Mouse (Mus musculus) kidney, postnatal 4 days (tissue): ENCODE data around the gene Grin1.
A peak's percentile ranks its signal among the peaks of the same experiment; 100 is the strongest.

Experiments used
- DNase-seq, 2 experiments: peaks; one replicate each; pipeline ENCODE4 v3.0.0; 2021; ENCODE audit warnings: mixed read lengths in 2 of 2

Grin1 gene

DNA sequence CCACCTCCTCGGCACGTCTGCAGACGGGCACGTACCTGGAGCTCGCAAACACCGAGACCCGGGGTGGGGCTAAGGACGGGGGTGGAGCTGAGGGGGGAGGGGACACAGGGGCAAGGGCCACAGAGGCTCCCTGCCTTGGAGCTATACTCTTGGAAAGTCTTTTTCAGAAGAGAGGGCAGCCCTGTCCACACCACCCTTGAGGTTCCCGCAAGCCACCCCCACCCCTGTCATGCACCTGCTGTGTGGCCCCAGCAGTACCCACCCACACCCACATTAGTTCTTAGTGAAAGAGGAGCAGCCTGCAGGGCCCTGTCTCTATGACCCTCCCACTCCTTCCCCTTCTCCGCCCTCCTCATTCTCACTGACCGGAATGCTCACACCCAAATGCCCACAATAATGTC is 7.5 kb downstream of the Grin1 start:
- no peak for DNase-seq

DNA sequence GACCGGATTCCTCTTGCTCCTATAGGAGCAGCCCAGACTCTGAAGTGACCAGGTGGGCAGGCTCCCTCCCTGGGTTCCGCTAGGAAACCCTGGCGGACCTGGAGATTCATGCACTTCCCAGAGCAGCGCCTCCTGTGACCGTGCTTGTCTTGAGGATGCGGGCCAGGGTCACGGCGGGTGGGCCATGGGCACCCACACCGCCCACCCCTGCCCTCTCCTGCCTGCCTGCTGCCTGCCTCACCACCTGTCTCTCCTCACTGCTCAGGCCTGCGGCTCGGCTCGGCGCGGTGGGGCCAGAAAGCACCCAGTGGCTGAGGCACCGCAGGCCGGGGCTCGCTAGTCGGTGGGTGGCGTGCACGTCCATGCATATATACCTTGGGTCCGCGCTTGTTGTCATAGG is 8.0 kb downstream of the Grin1 start:
- no peak for DNase-seq

DNA sequence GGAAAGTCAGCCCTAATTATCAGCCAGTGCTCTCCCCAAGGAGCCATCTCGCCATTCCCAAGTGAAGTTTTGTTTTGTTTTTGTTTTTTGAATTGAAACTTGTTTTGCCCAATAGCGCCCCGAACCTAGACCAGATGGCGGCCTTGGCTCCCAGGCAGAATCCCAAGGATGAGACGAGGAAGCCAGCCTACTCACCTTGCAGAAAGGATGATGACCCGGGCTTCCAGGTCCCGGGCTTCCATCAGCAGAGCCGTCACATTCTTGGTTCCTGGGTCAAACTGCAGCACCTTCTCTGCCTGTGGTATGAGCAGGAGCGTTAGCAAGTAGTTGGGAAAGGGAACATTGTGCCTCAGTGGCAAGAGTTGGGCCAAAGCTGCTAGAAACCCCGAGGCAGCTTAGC is 8.8 kb downstream of the Grin1 start:
- DNase-seq: no peak

GRCm38 (mm10) chr2:25305587-25306359 is 13.2 kb downstream of the Grin1 start:
- DNase-seq: no peak

GRCm38 (mm10) chr2:25304657-25305541 is 14.1 kb downstream of the Grin1 start:
- DNase-seq: peak; percentile 53 to 68

DNA sequence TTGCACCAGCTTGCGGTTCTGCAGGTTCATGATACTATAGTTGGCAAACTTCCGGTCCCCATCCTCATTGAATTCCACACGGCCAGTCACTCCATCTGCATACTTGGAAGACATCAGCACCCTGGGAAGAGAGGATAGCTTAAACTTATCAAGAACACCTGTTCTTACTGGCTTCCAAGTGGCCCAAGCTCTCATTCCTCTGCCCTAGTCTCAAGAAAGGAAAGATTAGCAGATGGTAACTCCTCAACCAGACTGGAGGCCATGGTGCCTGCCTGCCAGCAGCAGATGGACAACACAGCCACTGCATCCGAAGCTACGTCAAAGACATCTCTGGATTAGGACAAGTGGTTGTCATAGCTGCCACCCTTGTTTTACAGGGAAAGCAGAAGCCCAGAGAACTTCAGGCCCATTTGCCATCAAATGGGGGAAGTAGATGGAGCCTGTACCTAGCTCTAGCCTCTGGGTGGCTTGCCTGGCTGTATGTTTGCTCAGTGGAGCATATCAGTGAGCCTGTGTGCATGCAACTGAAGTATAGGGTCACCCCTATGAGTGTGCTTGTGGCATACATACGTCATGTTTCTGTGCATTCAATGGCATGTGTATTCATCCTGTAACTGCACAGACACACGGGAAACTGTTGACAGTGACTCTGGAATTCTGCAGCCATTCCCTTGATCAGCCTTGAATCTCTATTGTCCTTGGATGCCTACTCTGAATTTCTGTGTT is 14.9 kb downstream of the Grin1 start:
- DNase-seq: no peak

DNA sequence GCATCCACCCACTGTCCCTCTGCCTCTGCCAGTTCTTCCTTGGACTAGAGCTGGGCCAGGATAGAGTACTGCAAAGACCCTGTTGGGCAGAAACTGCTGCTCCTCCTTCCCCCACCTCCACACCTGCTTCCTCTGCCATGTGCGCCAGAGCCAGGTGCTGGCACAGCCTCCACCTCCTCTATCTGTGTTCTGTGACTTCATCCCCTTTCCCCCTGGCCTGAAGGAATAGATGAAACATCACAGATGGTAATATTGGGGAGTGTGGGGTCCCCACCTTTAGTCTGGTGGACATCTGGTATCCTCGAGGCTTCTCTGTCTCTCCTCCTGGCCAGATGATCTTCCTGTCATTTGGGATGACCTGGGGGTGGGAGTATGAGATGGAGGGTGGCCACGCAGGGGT is 15.5 kb downstream of the Grin1 start:
- no peak for DNase-seq

GRCm38 (mm10) chr2:25298046-25298445 is 20.9 kb downstream of the Grin1 start:
- DNase-seq: no peak

DNA sequence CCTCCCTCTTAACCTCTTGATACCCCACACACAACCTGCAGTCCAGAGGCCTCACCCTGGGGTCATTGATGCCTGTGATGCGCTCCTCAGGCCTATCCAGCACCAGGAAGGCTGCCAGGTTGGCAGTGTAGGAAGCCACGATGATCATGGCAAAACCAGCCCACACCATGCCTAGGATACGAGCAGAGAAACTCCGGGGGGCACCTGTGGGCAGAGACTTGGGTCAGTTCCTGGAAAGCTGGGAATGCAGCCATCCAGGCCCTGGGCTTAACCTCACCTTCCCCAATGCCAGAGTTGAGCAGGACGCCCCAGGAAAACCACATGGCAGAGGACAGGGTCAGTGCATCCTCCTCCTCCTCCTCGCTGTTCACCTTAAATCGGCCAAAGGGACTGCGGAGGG is 21.9 kb downstream of the Grin1 start:
- DNase-seq: no peak

- no peak for DNase-seq
Measured at GRCm38 (mm10) chr2:25293706-25294105, 25.3 kb downstream of the Grin1 start.

DNA sequence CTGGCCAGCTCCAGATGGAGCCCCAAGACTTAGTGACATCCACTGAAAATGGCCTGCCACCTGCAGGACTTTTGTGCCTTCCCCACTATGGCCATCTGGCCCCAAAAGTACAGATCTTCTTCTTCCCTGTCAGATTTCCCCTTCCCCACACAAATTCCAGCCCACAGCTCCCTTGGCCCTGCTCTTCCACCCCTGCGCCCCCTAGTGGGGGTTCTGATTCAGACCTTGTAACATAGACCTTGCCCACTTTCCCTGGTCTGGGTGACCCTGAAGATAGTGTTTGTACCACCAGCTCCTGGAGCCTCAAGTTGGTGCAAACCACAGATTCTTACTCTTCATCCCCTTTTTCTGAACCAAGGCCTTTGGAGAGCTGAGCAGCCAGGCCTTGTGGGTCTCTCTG is 26.1 kb downstream of the Grin1 start:
- DNase-seq: peak; percentile 88 to 89

- DNase-seq: peak; percentile 44 to 55
Measured at GRCm38 (mm10) chr2:25292054-25292544, 26.9 kb downstream of the Grin1 start.

GRCm38 (mm10) chr2:25291184-25292053 is 27.6 kb downstream of the Grin1 start:
- peak in 1 of 2 experiments; percentile 29 for DNase-seq

DNA sequence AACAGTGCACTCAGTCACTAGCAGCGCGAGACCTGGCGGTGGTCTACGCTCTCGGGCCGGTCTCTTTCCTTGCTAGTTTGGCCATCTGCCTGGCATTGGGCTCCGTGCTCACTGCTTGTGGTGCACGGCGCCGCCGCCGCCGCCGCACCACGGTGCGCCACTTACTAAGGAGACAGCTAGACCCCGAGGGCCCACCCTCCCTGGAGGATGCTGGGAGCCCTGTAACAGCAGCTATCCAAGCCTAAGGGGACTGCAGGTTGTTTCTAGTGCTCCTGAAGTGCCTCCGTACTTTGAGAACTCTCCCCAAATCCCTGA is 28.2 kb downstream of the Grin1 start:
- DNase-seq: peak in 1 of 2 experiments; percentile 35

GRCm38 (mm10) chr2:25290101-25290815 is 28.7 kb downstream of the Grin1 start:
- DNase-seq: peak; percentile 34 to 60

GRCm38 (mm10) chr2:25289651-25290050 is 29.3 kb downstream of the Grin1 start, which contains the start of gene Lrrc26:
Gene Lrrc26 (plus strand): TSS chr2:25289915.
- DNase-seq: peak; percentile 45 to 63

DNA sequence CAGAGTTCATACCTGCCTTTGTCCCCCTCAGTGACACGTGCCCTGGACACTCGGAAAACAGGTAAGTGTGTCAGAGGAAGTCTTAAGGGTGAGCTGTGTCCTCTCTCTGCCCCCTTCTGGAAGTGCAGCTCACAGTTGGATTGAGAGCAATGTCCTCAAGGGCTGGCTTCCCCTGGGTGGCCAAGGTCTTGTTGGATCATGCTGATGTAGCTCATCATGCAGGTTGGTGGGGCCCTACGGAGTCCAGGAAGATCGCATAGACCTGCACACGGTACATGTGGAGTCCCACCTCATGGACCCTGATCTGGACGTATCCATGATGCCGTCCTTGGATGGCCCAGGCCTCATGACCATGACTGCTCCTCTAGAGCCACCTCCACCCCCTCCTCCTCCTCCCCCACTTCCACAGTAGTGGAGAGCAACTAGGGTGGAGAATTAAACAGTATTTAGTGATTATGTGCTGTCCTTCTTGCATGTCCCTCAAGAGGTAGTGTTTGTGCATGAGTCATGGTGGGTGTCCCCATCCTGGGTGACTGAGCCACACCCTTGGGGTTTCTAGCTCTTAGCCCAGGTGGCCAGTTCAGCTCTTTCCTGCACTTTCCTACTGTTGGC is 30.1 kb downstream of the Grin1 start:
- DNase-seq: no peak

- no peak for DNase-seq
Measured at GRCm38 (mm10) chr2:25287927-25288649, 30.9 kb downstream of the Grin1 start, which contains the start of gene Tmem210. Gene Tmem210 (plus strand): TSS chr2:25288145.

- DNase-seq: peak in 1 of 2 experiments; percentile 43
Measured at GRCm38 (mm10) chr2:25286837-25287636, 31.9 kb downstream of the Grin1 start.
